Mouse (Mus musculus) frontal cortex, postnatal 14 days (tissue): ENCODE results near the gene Fam19a1.

ENCODE experiments used
- DNase-seq, 2 experiments: peaks; one replicate each; pipeline ENCODE4 v3.0.0; 2022; ENCODE audit warnings: low spot score in 2 of 2

The Fam19a1 gene

GRCm38 (mm10) chr6:96258651-96259050 lies 145.7 kb downstream of the Fam19a1 start:
- no peak for DNase-seq

GRCm38 (mm10) chr6:96266456-96266855 lies 153.5 kb downstream of the Fam19a1 start:
- DNase-seq = no peak

GRCm38 (mm10) chr6:96268788-96269187 lies 155.8 kb downstream of the Fam19a1 start:
- DNase-seq = no peak

GRCm38 (mm10) chr6:96270436-96270835 lies 157.5 kb downstream of the Fam19a1 start:
- DNase-seq = no peak

GRCm38 (mm10) chr6:96283731-96284130 lies 170.8 kb downstream of the Fam19a1 start:
- DNase-seq = no peak

GRCm38 (mm10) chr6:96284590-96284989 lies 171.6 kb downstream of the Fam19a1 start:
- no peak for DNase-seq

GRCm38 (mm10) chr6:96286276-96286675 lies 173.3 kb downstream of the Fam19a1 start:
- no peak for DNase-seq

GRCm38 (mm10) chr6:96287377-96287776 lies 174.4 kb downstream of the Fam19a1 start:
- no peak for DNase-seq

GRCm38 (mm10) chr6:96289672-96290071 lies 176.7 kb downstream of the Fam19a1 start:
- no peak for DNase-seq

- DNase-seq = no peak
Observed at GRCm38 (mm10) chr6:96347491-96347890, 234.5 kb downstream of the Fam19a1 start.

- DNase-seq = peak; percentile 22 to 33
Observed at GRCm38 (mm10) chr6:96349446-96350025, 236.6 kb downstream of the Fam19a1 start.

GRCm38 (mm10) chr6:96369544-96369943 lies 256.6 kb downstream of the Fam19a1 start:
- no peak for DNase-seq

GRCm38 (mm10) chr6:96372848-96373247 lies 259.9 kb downstream of the Fam19a1 start:
- DNase-seq = no peak

- DNase-seq = no peak
Observed at GRCm38 (mm10) chr6:96373274-96373673, 260.3 kb downstream of the Fam19a1 start.

GRCm38 (mm10) chr6:96376773-96377172 lies 263.8 kb downstream of the Fam19a1 start:
- no peak for DNase-seq

- no peak for DNase-seq
Observed at GRCm38 (mm10) chr6:96379229-96379628, 266.3 kb downstream of the Fam19a1 start.

- no peak for DNase-seq
Observed at GRCm38 (mm10) chr6:96384441-96384840, 271.5 kb downstream of the Fam19a1 start.

- no peak for DNase-seq
Observed at GRCm38 (mm10) chr6:96418866-96419265, 305.9 kb downstream of the Fam19a1 start.

- DNase-seq = no peak
Observed at GRCm38 (mm10) chr6:96419704-96420382, 306.9 kb downstream of the Fam19a1 start.

GRCm38 (mm10) chr6:96420515-96420914 lies 307.6 kb downstream of the Fam19a1 start:
- no peak for DNase-seq

- no peak for DNase-seq
Observed at GRCm38 (mm10) chr6:96429390-96429789, 316.4 kb downstream of the Fam19a1 start.

GRCm38 (mm10) chr6:96432397-96432796 lies 319.4 kb downstream of the Fam19a1 start:
- no peak for DNase-seq

GRCm38 (mm10) chr6:96433896-96434295 lies 320.9 kb downstream of the Fam19a1 start:
- no peak for DNase-seq

- DNase-seq = no peak
Observed at GRCm38 (mm10) chr6:96435545-96435944, 322.6 kb downstream of the Fam19a1 start.
